Mouse (Mus musculus) lung, adult 2 months (tissue): ENCODE measurements around the gene Asic2.

Source experiments
- CTCF ChIP-seq: fragments of 200-500 bp; IDR thresholded peaks from 2 replicates; pipeline ENCODE4 v1.5.1; 2011; ENCODE audit warnings: mild to moderate bottlenecking, low read length, control low read depth; ENCODE audit not compliant: insufficient read depth
- POLR2A ChIP-seq: fragments of 200-500 bp; IDR thresholded peaks from 2 replicates; pipeline ENCODE4 v1.6.1; 2011; ENCODE audit warnings: low read depth, mild to moderate bottlenecking, control low read depth, low read length, borderline replicate concordance; ENCODE audit errors: extremely low read depth

DNA sequence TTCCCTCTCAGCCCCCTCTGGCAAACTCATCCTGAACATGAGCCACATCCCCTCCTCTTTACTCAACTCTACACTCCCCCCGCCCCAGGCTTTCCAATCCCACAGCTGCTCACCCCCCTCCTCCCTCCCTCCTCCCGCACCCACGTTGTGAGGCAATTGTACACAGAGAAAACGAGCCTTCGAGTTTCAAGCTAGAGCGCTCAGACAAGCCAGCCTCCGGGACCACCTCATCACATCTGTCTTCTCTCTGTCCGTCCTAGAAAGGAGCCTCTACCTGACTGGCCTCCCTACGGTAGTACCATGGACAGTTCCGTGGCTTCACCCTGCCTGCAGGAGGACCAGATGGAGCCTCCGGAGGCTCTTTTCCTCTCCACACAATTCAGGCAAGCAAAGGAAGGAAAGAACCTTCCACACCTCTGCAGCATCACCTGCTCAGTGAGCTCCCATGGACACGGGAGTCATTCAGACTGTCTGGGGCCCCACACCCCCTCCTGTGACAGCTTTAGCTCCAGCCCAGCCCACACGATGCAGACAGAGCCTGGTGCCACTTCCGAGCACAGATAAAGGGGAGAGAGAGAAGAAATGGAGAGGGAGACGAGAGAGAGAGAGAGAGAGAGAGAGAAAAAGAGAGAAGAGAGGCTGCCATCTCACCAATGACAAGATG is 1.5 kb downstream of the Asic2 start:
- TF ChIP-seq CTCF (no peak), POLR2A (no peak)
